Mouse (Mus musculus) forebrain, postnatal 0 days (tissue): ENCODE results near the gene Ppl. TPM values are rescaled to one million over a fixed set of nuclear protein-coding genes. Genes with fewer than 3 reads are reported as not detected.

Experiments used
- ATAC-seq: fragments of 200-750 bp; cut with Nextera tagmentation; 2 replicates; pipeline ENCODE4 v1.8.0; 2017; ENCODE audit warnings: mild to moderate bottlenecking, moderate library complexity
- DNase-seq: peaks from one replicate; pipeline ENCODE4 v3.0.0-alpha.2; 2015
- H3K27ac ChIP-seq: fragments of 300-500 bp; sonication (generic); 2 replicates; pipeline ENCODE4 v1.5.1; 2014; ENCODE audit warnings: low read depth, mild to moderate bottlenecking, antibody characterized with exemption, low read length, moderate library complexity, mixed read lengths
- H3K27me3 ChIP-seq: fragments of 300-500 bp; sonication (generic); 2 replicates; pipeline ENCODE4 v1.6.1; 2014; ENCODE audit warnings: mild to moderate bottlenecking, low read length, mixed read lengths; ENCODE audit not compliant: insufficient read depth
- H3K36me3 ChIP-seq: fragments of 300-500 bp; sonication (generic); 2 replicates; pipeline ENCODE4 v1.6.1; 2014; ENCODE audit warnings: mild to moderate bottlenecking, moderate library complexity; ENCODE audit not compliant: insufficient read depth
- H3K4me1 ChIP-seq: fragments of 300-500 bp; sonication (generic); 2 replicates; pipeline ENCODE4 v1.6.1; 2014; ENCODE audit warnings: antibody characterized with exemption; ENCODE audit not compliant: insufficient read depth
- H3K4me2 ChIP-seq: fragments of 300-500 bp; sonication (generic); 2 replicates; pipeline ENCODE4 v1.6.1; 2014; ENCODE audit warnings: low read depth, mild to moderate bottlenecking, moderate library complexity
- H3K4me3 ChIP-seq: fragments of 300-500 bp; sonication (generic); 2 replicates; pipeline ENCODE4 v1.5.1; 2014; ENCODE audit warnings: low read depth, low read length, mixed read lengths
- H3K9ac ChIP-seq: fragments of 300-500 bp; sonication (generic); 2 replicates; pipeline ENCODE4 v1.6.1; 2014; ENCODE audit warnings: mild to moderate bottlenecking
- H3K9me3 ChIP-seq: fragments of 300-500 bp; sonication (generic); 2 replicates; pipeline ENCODE4 v1.6.1; 2016; ENCODE audit warnings: low read length
- CTCF ChIP-seq: sonication (generic); IDR thresholded peaks from 2 replicates; pipeline ENCODE4 v1.5.1; 2016; ENCODE audit warnings: antibody characterized with exemption, control low read depth, low read depth
- WGBS: fragments of 180-500 bp; shearing (Covaris S2); extraction: QIAGEN DNeasy Blood & Tissue Kit; methylation state at CpG from one replicate; pipeline ENCODE4 v1.1.7; 2014; 5-methylcytosine and 5-hydroxymethylcytosine counted together
- polyA plus RNA-seq: library from polyadenylated mRNA; unstranded; fragments of >200 nt; fragmentation: Nextera tagmentation; extraction: Ambion mirVana; gene quantifications from 2 replicates; pipeline ENCODE4 v1.2.1, GENCODE M21; 2015
- total RNA-seq: library from RNA; depleted of rRNA; stranded (reverse); fragments of >200 nt; gene quantifications from 2 replicates; pipeline ENCODE4 v1.2.3, GENCODE M21; 2014

Gene Ppl
- total and polyA plus RNA-seq, 2 experiments from 2014 or later: 0.07 to 0.10 TPM

DNA sequence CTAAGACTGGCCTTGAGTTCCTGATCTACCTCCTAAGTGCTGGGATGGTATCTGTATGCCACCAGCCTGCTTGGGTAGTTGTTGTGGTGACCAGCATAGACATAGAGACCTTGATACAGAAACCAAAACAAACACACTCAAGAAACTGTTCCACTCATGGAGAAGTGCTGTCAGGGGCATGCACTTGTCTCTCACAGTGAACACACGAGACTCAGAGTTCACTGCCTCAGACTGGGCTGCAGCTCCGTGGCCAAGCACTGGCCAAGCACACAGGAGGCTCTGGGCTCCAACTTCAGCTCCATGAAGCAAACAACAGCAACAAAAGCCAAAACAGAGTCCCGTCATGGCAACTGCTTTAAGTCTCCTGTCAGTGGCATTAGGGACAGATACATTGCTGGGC, 22.8 kb upstream of the Ppl start:
- Histone ChIP-seq H3K27me3 (no peaks in the 10 kb centered on the region), H3K9ac (no peak overlapping the region), H3K4me3 (no peak overlapping the region), H3K4me1 (no peaks in the 10 kb centered on the region), H3K4me2 (no peak overlapping the region), H3K9me3 (no peaks in the 10 kb centered on the region), H3K36me3 (no peaks in the 10 kb centered on the region), H3K27ac (no peak overlapping the region)
- DNase-seq (no peak), ATAC-seq (no peak)
- TF ChIP-seq CTCF: no peak
- 62% methylated on average over 3 of the region's 3 CpGs for WGBS

DNA sequence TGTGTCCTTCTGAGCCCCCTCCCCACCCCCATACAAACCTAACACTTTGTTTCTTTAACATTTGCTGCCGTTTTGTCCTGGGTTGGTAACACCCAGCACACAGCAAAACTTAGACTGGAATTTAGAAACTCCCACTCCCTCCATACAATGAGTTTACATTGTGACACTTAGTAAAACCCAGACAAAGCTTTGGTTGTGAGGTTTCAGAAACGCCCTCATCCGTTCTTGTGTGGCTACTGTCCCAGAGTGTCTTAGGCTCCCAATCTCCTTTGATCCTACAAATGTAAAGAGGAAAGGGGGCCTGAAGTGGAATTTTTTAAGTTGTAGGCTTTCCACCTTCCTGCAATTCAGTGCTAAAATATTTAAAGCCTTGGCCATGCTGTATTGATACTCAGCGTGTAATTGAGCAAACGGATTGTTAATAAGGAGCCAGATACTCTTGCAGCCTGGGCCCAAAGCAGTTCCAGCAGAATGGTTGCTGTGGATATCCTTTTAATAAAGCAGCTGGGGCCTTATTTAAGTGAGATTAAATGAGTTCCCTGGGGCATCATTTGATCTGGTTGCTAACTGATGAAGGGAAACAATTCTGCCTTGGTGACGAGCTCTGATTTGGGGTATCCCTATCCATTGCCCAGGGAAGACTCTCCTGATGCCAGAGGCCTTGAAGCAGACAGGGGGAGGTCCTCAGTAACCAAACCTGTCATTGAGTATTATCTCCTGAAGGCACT, 21.2 kb upstream of the Ppl start:
- TF ChIP-seq CTCF: no peak
- no peaks in the 10 kb centered on the region for H3K27me3 ChIP-seq
- no peaks in the 10 kb centered on the region for H3K36me3 ChIP-seq
- H3K4me2 ChIP-seq: no peak overlapping the region
- no peak for DNase-seq
- no peak overlapping the region for H3K27ac ChIP-seq
- H3K9me3 ChIP-seq: no peaks in the 10 kb centered on the region
- no peak for ATAC-seq
- no peaks in the 10 kb centered on the region for H3K4me1 ChIP-seq
- no peak overlapping the region for H3K4me3 ChIP-seq
- H3K9ac ChIP-seq: no peak overlapping the region
- 12% methylated on average over 6 of the region's 6 CpGs for WGBS

DNA sequence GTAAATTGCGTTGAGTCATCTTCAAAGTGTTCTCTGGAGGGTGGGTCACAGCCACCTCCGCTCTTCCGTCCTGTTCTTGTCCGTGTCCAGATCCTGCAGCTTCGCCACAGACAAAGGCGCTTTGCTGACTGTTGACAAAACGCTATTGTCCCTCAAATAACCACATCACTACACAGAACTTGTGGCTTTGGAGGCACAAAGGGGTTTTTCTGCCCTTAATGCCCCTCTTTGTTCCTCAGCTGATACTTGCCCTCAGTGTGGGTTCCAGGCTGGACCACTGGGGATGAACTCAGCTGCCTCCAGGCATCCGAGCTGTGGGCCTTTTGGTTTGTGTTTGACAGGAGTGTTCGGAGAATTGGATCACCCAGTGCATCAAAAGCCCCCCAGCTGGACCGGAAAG, 18.3 kb upstream of the Ppl start:
- H3K4me2 ChIP-seq: no peak overlapping the region
- H3K9me3 ChIP-seq: no peaks in the 10 kb centered on the region
- WGBS: 70% methylated on average over 10 of the region's 10 CpGs
- H3K9ac ChIP-seq: no peak overlapping the region
- no peak for ATAC-seq
- DNase-seq: no peak
- peaks cover 8% of the 10 kb centered on the region; the same call in 1 of the 2 replicates for H3K27me3 ChIP-seq
- no peak overlapping the region for H3K4me3 ChIP-seq
- no peaks in the 10 kb centered on the region for H3K4me1 ChIP-seq
- no peaks in the 10 kb centered on the region for H3K36me3 ChIP-seq
- no peak for TF ChIP-seq CTCF
- H3K27ac ChIP-seq: no peak overlapping the region

DNA sequence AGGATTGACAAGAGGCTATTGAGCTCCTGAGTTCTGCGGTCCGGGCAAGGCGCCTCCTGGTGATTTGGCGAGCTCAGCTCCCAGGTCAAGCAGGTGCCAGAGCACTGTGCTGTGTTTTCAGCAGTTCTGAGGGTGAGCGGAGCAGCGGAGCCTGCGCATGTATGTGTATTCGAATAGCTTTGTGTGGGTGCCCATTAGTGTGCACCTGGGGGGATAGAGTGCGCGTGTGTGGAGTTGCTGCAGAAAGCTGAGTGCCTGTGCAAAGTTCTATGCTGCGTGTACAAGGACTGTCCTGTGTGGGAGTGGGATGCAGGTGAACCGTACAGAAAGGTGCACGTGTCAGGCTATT, 14.8 kb upstream of the Ppl start, which contains the start of gene Sec14l5:
Gene Sec14l5 (plus strand): TSS at position 73 of the 349 bp plus-strand sequence.
- Histone ChIP-seq H3K36me3 (no peaks in the 10 kb centered on the region), H3K4me2 (peak within 1 kb of the TSS; percentile 60), H3K4me1 (no peaks in the 10 kb centered on the region), H3K9me3 (no peaks in the 10 kb centered on the region), H3K27ac (no peak within 1 kb of the TSS), H3K4me3 (peak within 1 kb of the TSS; percentile 36), H3K27me3 (peaks cover 8% of the 10 kb centered on the region; the same call in 1 of the 2 replicates), H3K9ac (peak within 1 kb of the TSS; percentile 10; the same call in 1 of the 2 replicates)
- no peak for DNase-seq
- no peak for TF ChIP-seq CTCF
- peak; percentile 10; the same call in 1 of the 2 replicates for ATAC-seq
- WGBS: 11% methylated on average over 13 of the region's 13 CpGs

DNA sequence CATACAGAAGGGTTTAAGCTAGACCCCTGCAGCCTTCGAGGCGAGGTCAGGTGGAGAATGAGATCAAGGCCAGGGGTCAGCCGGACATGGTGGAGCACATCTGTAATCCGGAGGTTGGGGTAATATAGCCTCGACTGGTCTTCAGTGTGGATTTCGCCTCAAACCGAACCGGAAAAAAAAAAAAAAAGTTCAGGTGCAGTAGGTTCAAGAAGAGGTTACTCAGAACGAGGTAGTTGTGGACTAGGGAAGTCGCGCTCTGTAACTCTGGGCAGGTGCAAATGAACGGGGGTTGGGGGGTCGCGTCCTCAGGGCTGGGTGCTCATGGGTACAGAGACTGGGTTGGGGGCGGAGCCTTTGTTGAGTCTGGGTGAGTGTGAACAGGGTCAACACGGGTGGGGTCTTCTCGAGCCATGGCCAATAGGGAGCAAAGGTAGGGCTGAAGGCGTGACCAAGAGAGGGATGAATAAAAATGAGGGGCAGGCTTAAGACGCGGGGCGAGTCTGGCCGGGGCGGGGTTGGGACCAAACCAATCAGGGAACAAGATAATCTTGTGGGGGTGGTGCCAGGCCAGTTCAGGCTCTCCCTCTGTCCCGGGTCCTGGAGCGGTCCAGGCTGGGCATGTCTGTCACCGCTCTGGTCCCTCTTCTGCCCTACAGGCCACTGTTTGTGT, 14.3 kb upstream of the Ppl start:
- Histone ChIP-seq H3K4me3 (peak overlapping the region; percentile 36), H3K4me2 (peak overlapping the region; percentile 60), H3K4me1 (no peaks in the 10 kb centered on the region), H3K9ac (peak overlapping the region; percentile 10; the same call in 1 of the 2 replicates), H3K9me3 (no peaks in the 10 kb centered on the region), H3K27me3 (peaks cover 8% of the 10 kb centered on the region; the same call in 1 of the 2 replicates), H3K36me3 (no peaks in the 10 kb centered on the region), H3K27ac (no peak overlapping the region)
- ATAC-seq: peak; percentile 60
- TF ChIP-seq CTCF: no peak
- 3% methylated on average over 26 of the region's 26 CpGs for WGBS
- DNase-seq: peak; percentile 40

DNA sequence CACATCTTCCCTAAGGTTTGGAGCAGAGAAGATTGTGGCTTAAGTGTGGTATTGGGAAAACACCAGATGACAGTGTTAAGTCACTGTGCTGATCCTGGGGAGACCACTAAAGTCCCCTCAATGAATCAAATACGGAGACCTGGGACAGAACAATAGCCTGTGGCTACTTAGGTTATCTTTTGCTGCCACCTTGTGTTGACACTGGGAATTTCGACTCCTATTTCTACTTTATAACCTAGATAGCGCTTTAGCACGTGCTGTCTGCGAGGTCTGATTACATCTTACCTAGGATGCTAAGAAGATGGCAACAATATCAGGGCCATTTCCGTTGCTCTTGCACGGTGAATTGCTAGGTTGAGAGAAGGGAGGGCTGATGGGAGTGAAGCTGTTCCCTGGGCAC, 13.3 kb upstream of the Ppl start:
- 0% methylated on average over 7 of the region's 7 CpGs for WGBS
- H3K4me3 ChIP-seq: peak overlapping the region; percentile 5; the same call in 1 of the 2 replicates
- peak overlapping the region; percentile 60 for H3K4me2 ChIP-seq
- no peak overlapping the region for H3K27ac ChIP-seq
- DNase-seq (peak; percentile 94), ATAC-seq (peak; percentile 87)
- H3K27me3 ChIP-seq: peaks cover 8% of the 10 kb centered on the region; the same call in 1 of the 2 replicates
- no peaks in the 10 kb centered on the region for H3K4me1 ChIP-seq
- no peaks in the 10 kb centered on the region for H3K9me3 ChIP-seq
- no peak overlapping the region for H3K9ac ChIP-seq
- TF ChIP-seq CTCF: peak; percentile 88
- H3K36me3 ChIP-seq: no peaks in the 10 kb centered on the region

DNA sequence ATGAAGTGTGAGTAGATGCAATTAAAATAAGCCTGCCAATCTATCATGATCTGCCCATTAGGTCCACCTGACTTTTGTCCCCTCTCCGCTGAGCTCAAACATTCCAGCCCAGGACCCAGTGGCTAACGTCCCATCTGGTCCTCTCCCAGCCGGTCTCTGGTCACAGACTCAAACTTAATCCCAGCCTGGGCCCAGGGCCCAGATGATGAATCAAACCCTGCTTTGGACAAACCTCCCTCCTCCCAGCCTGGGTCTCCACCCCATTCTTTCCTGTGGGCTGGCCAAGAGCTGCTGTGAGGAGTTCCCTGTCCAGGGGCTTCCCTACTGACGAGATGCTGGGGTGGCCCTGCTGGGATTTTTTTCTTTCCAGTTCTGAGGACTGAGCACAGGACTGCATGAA, 7.5 kb upstream of the Ppl start:
- H3K36me3 ChIP-seq: no peaks in the 10 kb centered on the region
- H3K27me3 ChIP-seq: no peaks in the 10 kb centered on the region; the same call in 1 of the 2 replicates
- WGBS: 43% methylated on average over 4 of the region's 4 CpGs
- no peak overlapping the region for H3K4me3 ChIP-seq
- no peak overlapping the region for H3K4me2 ChIP-seq
- no peaks in the 10 kb centered on the region for H3K4me1 ChIP-seq
- H3K9ac ChIP-seq: no peak overlapping the region
- ATAC-seq (no peak), DNase-seq (no peak)
- no peaks in the 10 kb centered on the region for H3K9me3 ChIP-seq
- no peak for TF ChIP-seq CTCF
- no peak overlapping the region for H3K27ac ChIP-seq
